Mouse (Mus musculus): ENCODE measurements around the gene Tlk2.

Gene Tlk2

GRCm38 (mm10) chr11:105316121-105316520 lies 137.5 kb downstream of the Tlk2 start:
- DNase-seq: no peak

- DNase-seq: no peak
Observed at GRCm38 (mm10) chr11:105317769-105318168, 139.2 kb downstream of the Tlk2 start.

GRCm38 (mm10) chr11:105321090-105321489 lies 142.5 kb downstream of the Tlk2 start:
- DNase-seq: peak in 1 of 2 experiments; percentile 16

- peak; percentile 36 to 72 for DNase-seq
Observed at GRCm38 (mm10) chr11:105323530-105323929, 144.9 kb downstream of the Tlk2 start.

- DNase-seq: no peak
Observed at GRCm38 (mm10) chr11:105327101-105327500, 148.5 kb downstream of the Tlk2 start.

GRCm38 (mm10) chr11:105329962-105330361 lies 151.4 kb downstream of the Tlk2 start:
- no peak for DNase-seq

- DNase-seq: no peak
Observed at GRCm38 (mm10) chr11:105331129-105331528, 152.5 kb downstream of the Tlk2 start.

- peak; percentile 76 to 81 for DNase-seq
Observed at GRCm38 (mm10) chr11:105331732-105332131, 153.1 kb downstream of the Tlk2 start.

GRCm38 (mm10) chr11:105332468-105332867 lies 153.9 kb downstream of the Tlk2 start:
- peak; percentile 73 to 79 for DNase-seq
